Mouse (Mus musculus): ENCODE measurements around the gene Spag17. TPM values are rescaled to one million over a fixed set of nuclear protein-coding genes. Genes with fewer than 3 reads are reported as not detected.

The Spag17 gene
- polyA plus RNA-seq (2014; fragmentation: Nextera tagmentation; extraction: Ambion mirVana) = 1.2 and 2.0 TPM in 2 replicates

DNA sequence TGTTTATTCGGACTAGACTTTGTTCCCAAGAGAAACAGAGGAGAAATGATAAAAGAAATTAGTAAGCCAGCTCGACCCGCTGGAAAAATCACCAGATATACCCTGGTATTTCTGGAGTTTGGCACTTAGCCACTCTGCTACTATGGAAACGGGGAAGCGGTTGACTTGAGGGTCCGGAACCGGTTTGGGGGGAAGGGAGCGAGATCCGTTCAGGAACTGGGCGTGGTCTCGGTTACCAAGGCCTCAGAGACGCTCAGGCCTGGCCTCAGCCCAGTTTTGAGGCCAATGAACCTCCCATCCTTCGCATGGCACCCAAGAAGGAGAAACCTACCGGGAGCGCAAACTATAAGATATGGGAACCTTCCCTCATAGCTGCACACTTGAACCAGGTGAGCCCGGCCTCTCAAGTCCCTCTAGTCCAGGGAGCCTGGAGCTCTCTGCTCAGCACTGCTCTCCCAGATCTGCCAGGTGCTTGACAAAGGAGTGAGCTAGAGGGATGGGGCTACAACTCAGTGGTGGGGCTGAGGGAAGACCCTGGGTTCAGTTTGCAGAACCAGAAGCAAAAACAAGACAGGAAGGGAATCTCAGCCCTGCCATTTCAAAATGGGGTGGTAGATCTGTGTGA lies at the start of gene Spag17:
Spag17 (plus strand) TSS at position 220 of the 625 bp plus-strand sequence.
- 0 out of 2 replicates have a peak, but pooled peaks cover 2% of the 10 kb centered on the region for H3K4me1 ChIP-seq (ENCODE audit: control insufficient read depth, insufficient read depth, low read length)
- no peaks in the 10 kb centered on the region for H3K27me3 ChIP-seq (ENCODE audit: control insufficient read depth, insufficient read depth, low read length)
- no peak for ATAC-seq (ENCODE audit: insufficient number of reproducible peaks, low FRiP score, low TSS enrichment, low read depth)
- H3K36me3 ChIP-seq (ENCODE audit: control insufficient read depth, insufficient read depth, low read length) = no peaks in the 10 kb centered on the region
- H3K9ac ChIP-seq (ENCODE audit: low read length) = no peak within 1 kb of the TSS
- H3K27ac ChIP-seq (replicated peaks; ENCODE audit: low read depth, low read length) = no peak within 1 kb of the TSS
- no peak within 1 kb of the TSS for H3K4me3 ChIP-seq (ENCODE audit: low read depth, low read length)
- 39% methylated on average over 16 of the region's 16 CpGs for WGBS
- no peaks in the 10 kb centered on the region for H3K9me3 ChIP-seq (ENCODE audit: control insufficient read depth, low read length)
- H3K4me2 ChIP-seq (ENCODE audit: low read depth, severe bottlenecking) = no peak within 1 kb of the TSS
- peak; percentile 30 for DNase-seq (ENCODE audit: low spot score)

DNA sequence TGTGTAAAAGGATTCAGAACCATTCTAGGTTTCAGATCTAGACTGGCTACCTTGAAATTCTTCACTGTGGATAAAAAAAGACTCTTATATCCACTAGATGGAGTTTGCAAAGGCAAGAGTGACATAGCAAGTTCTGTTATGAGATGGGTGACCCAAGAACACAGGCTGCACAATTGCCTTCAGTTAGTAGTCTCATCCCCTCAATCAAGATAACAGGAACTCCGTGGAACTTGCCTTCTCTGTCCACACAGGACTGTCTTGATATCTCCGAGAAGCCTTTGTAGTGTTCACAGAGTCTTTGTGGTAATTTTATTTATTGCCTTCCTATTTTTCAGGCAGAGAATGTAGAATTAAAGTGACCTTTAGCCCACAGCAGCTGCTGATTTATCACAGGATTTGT lies 42.9 kb upstream of the Spag17 start:
- no peak for ATAC-seq (ENCODE audit: insufficient number of reproducible peaks, low FRiP score, low TSS enrichment, low read depth)
- H3K9ac ChIP-seq (ENCODE audit: low read length) = no peak overlapping the region
- DNase-seq (ENCODE audit: low spot score) = no peak
- H3K9me3 ChIP-seq (ENCODE audit: control insufficient read depth, low read length) = no peaks in the 10 kb centered on the region
- H3K27me3 ChIP-seq (ENCODE audit: control insufficient read depth, insufficient read depth, low read length) = no peaks in the 10 kb centered on the region
- WGBS = 17% methylated on average over 2 of the region's 2 CpGs
- H3K4me2 ChIP-seq (ENCODE audit: low read depth, severe bottlenecking) = no peak overlapping the region
- peaks cover 9% of the 10 kb centered on the region for H3K4me1 ChIP-seq (ENCODE audit: control insufficient read depth, insufficient read depth, low read length)
- no peak overlapping the region for H3K27ac ChIP-seq (replicated peaks; ENCODE audit: low read depth, low read length)
- no peak overlapping the region for H3K4me3 ChIP-seq (ENCODE audit: low read depth, low read length)
- no peaks in the 10 kb centered on the region for H3K36me3 ChIP-seq (ENCODE audit: control insufficient read depth, insufficient read depth, low read length)

DNA sequence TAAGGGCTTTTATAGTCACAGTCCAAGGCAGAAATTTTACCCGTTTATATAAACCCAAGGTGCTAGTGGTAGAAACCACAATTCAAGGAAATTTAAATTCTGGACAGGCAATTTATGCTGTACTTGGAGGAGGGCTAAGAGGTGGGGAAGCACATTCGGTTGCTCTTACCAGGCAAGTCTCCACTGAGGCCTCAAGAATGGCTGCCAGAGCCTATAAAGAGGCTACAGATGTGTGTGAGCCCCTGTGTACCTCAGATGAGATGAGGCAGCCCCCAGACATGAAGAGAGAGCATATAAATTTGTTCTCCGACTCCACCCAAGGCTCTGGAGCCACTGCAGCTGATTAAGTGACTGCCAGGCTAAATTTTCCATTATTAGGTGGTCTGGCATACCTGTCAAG lies 42.4 kb upstream of the Spag17 start:
- ATAC-seq (ENCODE audit: insufficient number of reproducible peaks, low FRiP score, low TSS enrichment, low read depth) = no peak
- WGBS = 32% methylated on average over 3 of the region's 3 CpGs
- Histone ChIP-seq H3K9ac (ENCODE audit: low read length) (no peak overlapping the region), H3K4me1 (ENCODE audit: control insufficient read depth, insufficient read depth, low read length) (peaks cover 9% of the 10 kb centered on the region), H3K9me3 (ENCODE audit: control insufficient read depth, low read length) (no peaks in the 10 kb centered on the region), H3K27me3 (ENCODE audit: control insufficient read depth, insufficient read depth, low read length) (no peaks in the 10 kb centered on the region), H3K27ac (replicated peaks; ENCODE audit: low read depth, low read length) (no peak overlapping the region), H3K4me3 (ENCODE audit: low read depth, low read length) (no peak overlapping the region), H3K36me3 (ENCODE audit: control insufficient read depth, insufficient read depth, low read length) (no peaks in the 10 kb centered on the region), H3K4me2 (ENCODE audit: low read depth, severe bottlenecking) (no peak overlapping the region)
- no peak for DNase-seq (ENCODE audit: low spot score)

DNA sequence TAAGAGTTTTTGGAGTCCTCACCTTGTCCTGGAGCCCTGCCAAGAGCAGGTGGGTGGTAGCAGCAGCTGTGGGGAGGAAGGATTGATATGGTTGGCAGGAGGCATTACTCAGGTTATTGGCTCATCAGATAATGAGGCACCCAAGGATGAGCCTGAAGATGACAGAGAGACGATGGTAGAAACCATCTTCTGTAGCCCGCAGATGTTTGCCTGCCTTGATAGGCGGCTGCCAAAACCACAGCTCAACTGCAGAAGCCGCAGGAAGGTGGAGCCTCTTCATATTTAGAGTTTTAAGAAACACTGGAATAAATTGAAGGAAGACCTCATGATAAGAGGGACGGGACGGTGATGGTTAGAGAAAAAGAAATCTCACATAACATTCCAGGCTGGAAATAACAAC lies 42.0 kb upstream of the Spag17 start:
- Histone ChIP-seq H3K27ac (replicated peaks; ENCODE audit: low read depth, low read length) (no peak overlapping the region), H3K36me3 (ENCODE audit: control insufficient read depth, insufficient read depth, low read length) (no peaks in the 10 kb centered on the region), H3K4me3 (ENCODE audit: low read depth, low read length) (no peak overlapping the region), H3K4me2 (ENCODE audit: low read depth, severe bottlenecking) (no peak overlapping the region), H3K9me3 (ENCODE audit: control insufficient read depth, low read length) (no peaks in the 10 kb centered on the region), H3K27me3 (ENCODE audit: control insufficient read depth, insufficient read depth, low read length) (no peaks in the 10 kb centered on the region), H3K4me1 (ENCODE audit: control insufficient read depth, insufficient read depth, low read length) (peaks cover 9% of the 10 kb centered on the region), H3K9ac (ENCODE audit: low read length) (no peak overlapping the region)
- ATAC-seq (ENCODE audit: insufficient number of reproducible peaks, low FRiP score, low TSS enrichment, low read depth) (no peak), DNase-seq (ENCODE audit: low spot score) (no peak)
- whole genome bisulfite sequencing = 89% methylated on average over 6 of the region's 6 CpGs

DNA sequence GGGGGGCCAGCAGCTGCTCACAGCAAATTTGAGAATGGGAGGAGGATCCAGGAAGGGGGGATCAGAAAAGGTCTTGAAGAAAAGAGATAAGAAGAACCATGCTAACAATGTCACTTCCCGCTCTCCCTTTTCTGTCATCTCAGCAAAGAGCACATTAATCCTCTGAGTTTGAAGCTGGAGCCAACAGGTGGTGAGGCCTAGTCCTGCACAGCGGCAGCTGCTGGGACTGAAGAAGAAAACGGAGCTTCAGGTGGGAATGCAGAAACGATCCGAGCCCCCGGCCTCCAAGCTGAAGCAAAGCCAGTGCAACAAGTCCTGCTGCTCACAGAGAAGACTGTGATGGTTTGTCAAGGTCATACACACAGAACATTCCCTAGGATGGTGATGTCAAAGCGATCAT lies 34.3 kb upstream of the Spag17 start:
- H3K4me2 ChIP-seq (ENCODE audit: low read depth, severe bottlenecking) = no peak overlapping the region
- H3K27me3 ChIP-seq (ENCODE audit: control insufficient read depth, insufficient read depth, low read length) = no peaks in the 10 kb centered on the region
- H3K9ac ChIP-seq (ENCODE audit: low read length) = no peak overlapping the region
- no peak overlapping the region for H3K4me3 ChIP-seq (ENCODE audit: low read depth, low read length)
- no peaks in the 10 kb centered on the region for H3K9me3 ChIP-seq (ENCODE audit: control insufficient read depth, low read length)
- H3K4me1 ChIP-seq (ENCODE audit: control insufficient read depth, insufficient read depth, low read length) = peaks cover 10% of the 10 kb centered on the region
- ATAC-seq (ENCODE audit: insufficient number of reproducible peaks, low FRiP score, low TSS enrichment, low read depth) = no peak
- no peak for DNase-seq (ENCODE audit: low spot score)
- H3K36me3 ChIP-seq (ENCODE audit: control insufficient read depth, insufficient read depth, low read length) = no peaks in the 10 kb centered on the region
- H3K27ac ChIP-seq (replicated peaks; ENCODE audit: low read depth, low read length) = no peak overlapping the region
- 80% methylated on average over 7 of the region's 7 CpGs for WGBS

DNA sequence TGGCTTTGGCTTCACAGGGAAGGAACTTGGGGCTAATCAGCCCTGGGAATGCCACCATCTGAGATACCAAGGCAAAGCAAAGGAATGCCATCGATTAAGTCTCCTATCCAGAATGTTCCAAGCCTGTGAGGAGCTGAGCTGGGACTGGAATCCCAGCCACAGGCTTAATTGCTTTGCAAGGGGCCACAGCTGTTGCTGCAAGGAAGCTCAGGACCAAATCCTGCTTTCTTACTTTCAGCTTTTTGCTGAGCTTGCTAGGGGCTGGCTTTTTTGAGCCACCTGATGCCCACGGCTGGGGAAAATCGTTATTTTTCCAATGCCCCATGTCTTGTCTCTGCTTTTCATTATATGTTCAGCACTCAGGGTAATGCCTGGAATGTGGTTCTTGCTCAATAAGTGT lies 30.6 kb upstream of the Spag17 start:
- Histone ChIP-seq H3K4me3 (ENCODE audit: low read depth, low read length) (no peak overlapping the region), H3K4me2 (ENCODE audit: low read depth, severe bottlenecking) (no peak overlapping the region), H3K27me3 (ENCODE audit: control insufficient read depth, insufficient read depth, low read length) (no peaks in the 10 kb centered on the region), H3K9ac (ENCODE audit: low read length) (no peak overlapping the region), H3K27ac (replicated peaks; ENCODE audit: low read depth, low read length) (no peak overlapping the region), H3K4me1 (ENCODE audit: control insufficient read depth, insufficient read depth, low read length) (peaks cover 15% of the 10 kb centered on the region), H3K9me3 (ENCODE audit: control insufficient read depth, low read length) (no peaks in the 10 kb centered on the region), H3K36me3 (ENCODE audit: control insufficient read depth, insufficient read depth, low read length) (no peaks in the 10 kb centered on the region)
- DNase-seq (ENCODE audit: low spot score) = peak; percentile 29
- 32% methylated on average over 3 of the region's 3 CpGs for WGBS
- ATAC-seq (ENCODE audit: insufficient number of reproducible peaks, low FRiP score, low TSS enrichment, low read depth) = 0 out of 2 replicates have a peak, but pooled peaks have one; percentile 31

DNA sequence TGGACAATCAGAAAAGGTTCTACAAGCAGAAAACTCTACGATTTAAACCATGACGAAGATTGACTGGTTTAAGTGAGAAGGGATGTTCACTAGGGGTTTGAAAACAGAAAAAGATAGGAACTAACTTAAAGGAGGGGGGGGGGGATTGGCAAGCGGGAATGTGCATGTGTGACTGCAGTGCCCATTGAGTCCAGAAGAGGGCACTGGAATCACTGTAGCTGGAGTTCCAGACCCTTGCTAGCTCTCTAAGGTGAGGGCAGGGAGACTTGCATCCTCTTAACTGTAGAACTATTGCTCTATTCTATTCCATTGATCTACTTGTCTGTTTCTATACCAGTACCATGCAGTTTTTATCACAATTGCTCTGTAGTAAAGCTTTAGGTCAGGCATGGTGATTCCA lies 26.3 kb upstream of the Spag17 start:
- H3K36me3 ChIP-seq (ENCODE audit: control insufficient read depth, insufficient read depth, low read length) = no peaks in the 10 kb centered on the region
- no peaks in the 10 kb centered on the region for H3K27me3 ChIP-seq (ENCODE audit: control insufficient read depth, insufficient read depth, low read length)
- no peak overlapping the region for H3K4me2 ChIP-seq (ENCODE audit: low read depth, severe bottlenecking)
- WGBS = 79% methylated on average over 3 of the region's 3 CpGs
- H3K9ac ChIP-seq (ENCODE audit: low read length) = no peak overlapping the region
- ATAC-seq (ENCODE audit: insufficient number of reproducible peaks, low FRiP score, low TSS enrichment, low read depth) = no peak
- no peak overlapping the region for H3K4me3 ChIP-seq (ENCODE audit: low read depth, low read length)
- no peak overlapping the region for H3K27ac ChIP-seq (replicated peaks; ENCODE audit: low read depth, low read length)
- H3K4me1 ChIP-seq (ENCODE audit: control insufficient read depth, insufficient read depth, low read length) = peaks cover 15% of the 10 kb centered on the region
- no peak for DNase-seq (ENCODE audit: low spot score)
- H3K9me3 ChIP-seq (ENCODE audit: control insufficient read depth, low read length) = no peaks in the 10 kb centered on the region

DNA sequence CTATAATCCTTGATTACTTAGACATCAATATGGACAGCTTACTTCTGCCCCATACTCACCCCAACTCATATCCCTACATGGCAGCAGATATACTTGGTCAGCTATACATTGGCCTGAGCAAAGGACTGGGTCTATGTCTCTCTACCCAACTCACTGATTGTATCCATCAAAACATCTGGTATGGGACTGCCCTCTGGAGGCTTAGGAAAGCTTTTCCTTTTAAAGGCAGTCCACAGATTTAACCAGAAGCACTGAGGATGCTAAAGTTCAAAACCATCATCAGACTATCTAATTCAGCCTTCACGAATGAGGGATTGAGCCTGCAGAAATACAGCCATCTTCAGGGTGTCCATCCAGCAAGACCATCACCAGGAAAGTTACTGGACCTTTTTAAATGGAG lies 20.5 kb upstream of the Spag17 start:
- no peak for DNase-seq (ENCODE audit: low spot score)

DNA sequence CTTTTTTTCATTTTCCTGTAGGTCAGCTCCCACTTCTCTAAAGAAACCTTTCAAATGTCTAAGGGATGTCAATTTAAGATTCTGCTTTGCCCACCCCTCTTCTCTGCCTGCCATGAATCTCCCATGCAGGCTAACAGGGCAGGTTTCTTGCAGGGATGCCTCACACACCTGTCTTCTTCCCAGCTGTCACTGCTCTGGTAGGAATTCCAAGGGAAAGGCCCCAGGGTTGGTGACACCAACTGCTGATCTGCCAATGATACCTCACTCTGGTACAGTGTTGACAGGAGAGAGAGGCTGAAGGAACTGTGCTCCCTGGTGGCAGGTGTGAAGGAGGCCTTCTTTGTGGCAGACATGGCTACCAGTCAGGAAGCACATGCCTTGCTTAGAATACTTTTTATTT lies 10.1 kb upstream of the Spag17 start:
- DNase-seq (ENCODE audit: low spot score) (no peak), ATAC-seq (ENCODE audit: insufficient number of reproducible peaks, low FRiP score, low TSS enrichment, low read depth) (no peak)
- Histone ChIP-seq H3K9ac (ENCODE audit: low read length) (no peak overlapping the region), H3K4me2 (ENCODE audit: low read depth, severe bottlenecking) (no peak overlapping the region), H3K27ac (replicated peaks; ENCODE audit: low read depth, low read length) (no peak overlapping the region), H3K27me3 (ENCODE audit: control insufficient read depth, insufficient read depth, low read length) (no peaks in the 10 kb centered on the region), H3K4me3 (ENCODE audit: low read depth, low read length) (no peak overlapping the region), H3K4me1 (ENCODE audit: control insufficient read depth, insufficient read depth, low read length) (no peaks in the 10 kb centered on the region), H3K9me3 (ENCODE audit: control insufficient read depth, low read length) (no peaks in the 10 kb centered on the region), H3K36me3 (ENCODE audit: control insufficient read depth, insufficient read depth, low read length) (no peaks in the 10 kb centered on the region)

More for the DNA sequence above, 20.5 kb upstream of the Spag17 start:
- Histone ChIP-seq H3K9me3 (ENCODE audit: control insufficient read depth, low read length) (no peaks in the 10 kb centered on the region), H3K36me3 (ENCODE audit: control insufficient read depth, insufficient read depth, low read length) (no peaks in the 10 kb centered on the region), H3K4me3 (ENCODE audit: low read depth, low read length) (no peak overlapping the region), H3K9ac (ENCODE audit: low read length) (no peak overlapping the region), H3K27ac (replicated peaks; ENCODE audit: low read depth, low read length) (no peak overlapping the region), H3K27me3 (ENCODE audit: control insufficient read depth, insufficient read depth, low read length) (no peaks in the 10 kb centered on the region), H3K4me1 (ENCODE audit: control insufficient read depth, insufficient read depth, low read length) (no peaks in the 10 kb centered on the region), H3K4me2 (ENCODE audit: low read depth, severe bottlenecking) (no peak overlapping the region)
- 74% methylated on average over 1 of the region's 1 CpGs for WGBS
- no peak for ATAC-seq (ENCODE audit: insufficient number of reproducible peaks, low FRiP score, low TSS enrichment, low read depth)

All from limb, embryonic 11.5 days (tissue).